Mouse (Mus musculus): Measurements from ENCODE around the gene Cpeb1.
"Not testable (repeated sequence)": the region's sequence is repeated elsewhere in the genome, so short reads cannot be mapped to it uniquely, and the experiment has no call there.

The Cpeb1 gene

DNA sequence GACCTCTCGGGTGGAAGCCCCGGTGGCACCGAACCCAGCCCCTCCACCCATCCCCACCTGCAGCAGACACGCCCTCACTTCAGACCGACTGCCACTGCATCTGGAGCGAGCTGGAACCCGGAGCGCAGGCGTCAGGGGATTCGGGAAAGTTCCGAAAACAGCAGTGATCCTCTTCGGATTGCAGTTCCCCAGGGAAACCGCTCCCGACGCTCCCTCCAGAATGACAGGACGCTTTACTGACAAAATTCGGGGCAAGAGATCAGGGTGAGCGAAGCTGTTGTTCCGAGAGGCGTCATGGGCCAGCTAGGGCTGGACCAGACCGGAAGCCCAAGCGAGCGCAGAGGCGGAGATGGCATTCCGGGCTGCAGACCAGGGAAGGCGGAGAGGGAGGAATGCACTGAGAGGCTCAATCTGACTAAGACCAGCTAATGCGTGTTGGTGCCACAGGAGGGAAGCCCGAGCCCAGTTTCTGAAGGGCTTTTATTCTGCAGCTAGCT lies at the start of gene Cpeb1:
Gene Cpeb1 (minus strand): TSS at position 311 of the 497 bp plus-strand sequence.
- DNase-seq: peak; percentile 65

DNA sequence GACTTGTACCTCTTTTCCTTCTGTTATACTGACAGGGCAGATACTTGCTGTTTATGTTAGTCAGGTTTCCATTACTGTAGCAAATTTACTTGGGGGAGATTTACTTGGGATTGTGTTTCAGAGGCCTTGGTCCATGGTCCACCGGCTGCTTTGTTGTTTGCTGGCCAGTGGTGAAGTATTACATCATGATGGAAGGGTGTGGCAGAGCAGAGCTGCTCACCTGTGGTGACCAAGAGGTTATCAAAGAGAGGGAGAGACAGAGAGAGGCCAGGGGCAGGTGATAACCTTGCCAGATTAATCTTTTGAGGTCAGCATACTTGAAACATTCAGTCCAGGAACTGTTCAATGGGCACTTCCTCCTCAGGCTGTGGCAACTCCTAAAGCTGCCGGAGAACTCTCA lies 45.8 kb upstream of the Cpeb1 start:
- no peak for DNase-seq

DNA sequence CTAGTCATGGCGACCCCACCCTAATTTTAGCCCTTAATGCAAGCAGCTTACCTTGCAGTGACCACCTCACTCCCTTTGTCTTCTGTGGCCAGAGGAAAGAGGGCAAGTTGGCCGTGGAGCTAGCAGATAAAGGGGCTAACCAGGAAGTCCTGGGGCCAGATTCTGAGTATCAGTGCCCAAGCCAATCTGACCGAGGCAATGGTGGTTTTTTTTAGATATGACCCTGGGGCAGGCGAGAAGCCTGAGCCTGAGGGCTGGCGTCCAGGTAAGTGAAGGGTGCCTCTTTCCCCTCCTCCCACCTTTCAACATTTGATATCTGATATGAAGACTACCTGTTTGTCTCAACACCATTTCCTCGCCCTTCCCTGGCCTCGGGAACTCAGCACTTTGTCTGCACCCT lies 42.9 kb upstream of the Cpeb1 start, which contains the start of gene BC048679:
Gene BC048679 (minus strand): TSS at position 101 of the 400 bp plus-strand sequence.
- no peak for DNase-seq

DNA sequence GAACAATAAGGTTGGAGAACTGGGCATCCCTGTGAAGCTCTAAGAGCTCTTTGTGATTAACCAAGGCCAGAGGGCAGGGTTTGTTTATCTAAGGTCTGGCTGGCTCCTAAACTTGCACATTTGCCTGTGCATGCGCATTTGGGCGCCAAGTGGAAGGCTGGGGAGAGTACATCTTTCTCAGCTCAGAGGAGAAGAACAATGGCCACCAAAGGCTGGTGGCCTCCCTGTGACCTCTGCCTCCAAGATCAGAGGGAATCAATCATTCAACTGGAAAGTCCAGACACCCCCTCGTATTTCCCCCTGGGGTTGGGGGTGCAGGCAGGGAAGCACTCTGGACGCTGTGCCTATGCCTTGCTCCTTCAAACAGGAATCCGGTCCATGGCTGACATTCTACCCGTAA lies 41.9 kb upstream of the Cpeb1 start:
- DNase-seq: no peak

DNA sequence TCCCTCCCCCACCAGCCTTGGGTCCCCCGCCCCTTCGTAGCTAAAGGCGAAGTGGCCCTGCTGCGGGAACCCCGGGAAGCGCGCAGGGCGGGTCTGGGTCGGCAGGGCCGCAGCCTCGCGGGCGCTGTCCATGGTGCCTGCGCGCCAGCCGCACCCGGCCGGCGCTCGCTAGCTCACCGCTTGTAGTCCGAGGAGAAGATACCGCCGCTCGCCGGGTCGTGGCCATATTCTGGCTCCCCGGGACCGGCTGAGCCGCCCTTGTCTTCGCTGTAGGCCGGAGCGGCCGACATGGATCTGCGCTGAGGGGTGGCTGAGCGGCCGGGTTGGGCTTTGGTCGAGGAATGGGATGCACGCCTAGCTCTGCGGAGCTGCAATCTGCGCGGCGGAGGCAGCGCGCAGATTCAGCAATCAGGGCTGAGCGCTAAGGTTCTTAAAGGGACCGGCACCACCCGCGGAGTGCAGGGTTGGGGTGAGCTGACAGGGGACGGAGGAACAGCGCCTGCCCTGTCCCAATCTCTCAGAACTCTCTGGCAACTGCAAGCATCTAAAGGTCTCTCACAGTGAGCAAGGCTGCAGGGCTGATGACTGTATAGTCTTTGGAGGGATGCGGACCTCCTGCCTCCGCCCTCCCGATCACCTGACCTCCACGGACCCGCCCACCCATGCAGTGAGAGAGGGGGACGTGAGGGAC lies 38.2 kb upstream of the Cpeb1 start, which contains the start of gene Ap3b2:
Gene Ap3b2 (minus strand): TSS at position 595 of the 691 bp plus-strand sequence.
- peak; percentile 21 for DNase-seq

DNA sequence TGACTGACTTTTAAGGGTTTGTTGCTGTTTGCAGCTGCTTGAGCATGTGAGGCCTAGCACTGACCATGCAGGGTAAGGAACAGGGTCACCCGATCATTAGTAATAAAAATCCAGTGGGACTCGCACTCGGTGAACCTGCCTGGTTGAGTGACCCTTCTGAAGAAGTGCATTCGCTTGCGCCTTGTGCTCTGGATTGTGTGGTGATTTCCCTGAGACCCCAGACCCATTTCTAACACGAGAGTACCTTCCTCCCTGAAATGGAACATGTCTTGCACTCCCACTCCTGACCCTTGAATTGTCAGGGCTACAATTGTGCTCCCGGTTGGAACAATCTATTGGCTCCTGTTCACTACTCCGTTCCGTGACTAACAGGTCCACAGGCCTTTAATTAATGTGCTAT lies 37.4 kb upstream of the Cpeb1 start:
- DNase-seq: no peak

DNA sequence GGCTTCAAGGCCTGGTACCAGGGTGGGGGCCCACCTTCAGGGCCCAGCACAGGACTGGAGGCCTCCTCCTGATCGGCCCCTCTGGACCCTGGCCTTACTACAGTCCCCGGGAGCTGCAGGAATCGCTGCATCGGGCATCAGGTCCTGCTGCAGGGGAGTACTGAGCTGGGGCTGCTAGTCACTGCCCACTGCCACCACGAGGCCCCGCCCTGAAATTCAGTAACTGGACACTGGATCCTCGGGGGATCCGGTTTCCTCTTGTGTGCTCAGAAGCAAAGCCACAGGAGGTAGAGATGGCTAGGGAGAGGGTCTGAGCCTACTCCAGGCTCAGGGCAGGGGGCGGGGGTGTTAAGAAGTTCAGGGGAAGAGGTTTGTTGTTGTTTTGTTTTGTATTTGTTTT lies 34.4 kb upstream of the Cpeb1 start:
- DNase-seq: no peak

DNA sequence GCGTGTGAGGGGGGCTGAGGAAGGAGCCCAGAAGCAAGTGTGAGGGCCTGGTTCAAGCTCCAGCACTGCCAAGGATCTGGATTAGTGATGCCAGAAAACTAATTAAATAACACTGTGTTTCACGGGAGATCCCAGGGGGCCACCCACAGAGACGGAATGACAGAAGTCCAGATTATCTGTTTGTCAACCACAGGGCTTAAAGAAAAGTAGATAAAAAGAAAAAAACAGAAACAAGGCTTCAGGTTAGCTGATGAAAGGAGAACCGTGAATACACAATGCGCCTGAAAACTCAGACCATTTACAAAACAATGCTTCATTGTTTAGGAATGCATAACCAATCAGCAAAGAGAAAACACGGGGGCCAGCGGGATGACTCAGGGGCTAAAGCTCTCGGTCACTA lies 25.5 kb upstream of the Cpeb1 start:
- no peak for DNase-seq

DNA sequence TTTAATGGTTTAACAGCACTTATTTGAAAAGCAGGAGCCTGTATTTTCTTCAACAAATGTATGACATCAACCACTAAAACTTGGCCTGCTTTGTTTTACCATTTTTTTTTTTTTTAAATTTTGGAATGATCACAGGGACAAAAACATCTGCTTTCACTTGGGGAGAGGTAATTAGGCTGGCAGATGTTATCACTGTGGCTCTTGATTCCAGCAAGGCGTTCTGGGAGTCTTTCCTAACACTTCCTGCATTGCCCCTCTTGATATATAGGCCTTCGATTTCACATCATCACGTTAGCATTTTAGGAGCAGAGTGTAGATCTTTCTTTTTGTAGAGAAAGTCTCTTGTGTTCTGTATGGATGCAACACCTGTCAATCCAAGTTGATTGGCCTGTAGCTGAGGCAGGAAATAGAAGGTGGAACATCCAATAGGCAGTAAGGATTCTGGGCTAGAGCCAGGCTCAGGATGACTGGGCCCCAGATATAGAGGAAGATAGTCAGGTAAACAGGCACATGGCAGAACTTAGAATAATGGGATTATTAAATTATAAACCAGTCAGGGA lies 24.3 kb upstream of the Cpeb1 start:
- DNase-seq: no peak

DNA sequence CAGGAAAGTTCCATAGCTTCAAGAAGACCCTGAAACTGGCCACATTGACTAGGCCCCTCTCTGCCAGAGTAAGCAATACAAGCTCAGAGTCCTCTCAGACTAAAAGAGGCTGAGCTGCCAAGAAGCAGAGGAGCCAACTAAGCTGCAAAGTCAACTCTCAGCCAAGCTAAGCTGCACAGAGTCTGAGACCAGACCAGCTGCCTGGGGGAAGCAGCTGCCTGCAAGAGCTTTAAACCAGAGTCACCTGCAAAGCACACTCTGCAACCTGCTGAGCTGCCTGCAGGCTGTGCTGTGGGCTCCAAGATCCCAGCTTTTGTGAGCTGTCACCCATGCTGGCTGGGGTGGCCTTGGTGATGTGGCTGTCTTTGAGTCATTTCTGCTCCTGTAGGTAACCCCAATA lies 23.0 kb upstream of the Cpeb1 start:
- not testable (repeated sequence) for DNase-seq

DNA sequence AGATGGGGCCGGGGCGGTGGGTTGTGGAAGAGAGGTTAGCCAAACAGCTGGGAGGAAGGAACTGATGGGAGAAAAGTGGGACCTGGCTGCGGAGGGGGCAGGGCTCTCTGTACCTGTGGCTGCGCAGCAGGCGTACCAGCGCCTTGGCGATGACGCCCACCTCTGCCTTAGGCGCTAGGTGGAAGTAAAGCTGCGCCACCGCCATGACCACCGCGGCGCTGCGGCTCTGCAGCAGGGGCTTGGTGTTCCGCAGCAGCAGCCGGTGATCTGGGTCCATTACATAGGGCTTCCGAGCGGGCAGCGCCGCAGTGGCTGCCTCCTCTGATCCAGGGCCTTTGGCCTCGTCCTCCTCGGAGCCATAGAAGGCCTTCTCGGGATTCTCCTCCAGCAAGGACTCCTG lies 21.6 kb upstream of the Cpeb1 start:
- no peak for DNase-seq

DNA sequence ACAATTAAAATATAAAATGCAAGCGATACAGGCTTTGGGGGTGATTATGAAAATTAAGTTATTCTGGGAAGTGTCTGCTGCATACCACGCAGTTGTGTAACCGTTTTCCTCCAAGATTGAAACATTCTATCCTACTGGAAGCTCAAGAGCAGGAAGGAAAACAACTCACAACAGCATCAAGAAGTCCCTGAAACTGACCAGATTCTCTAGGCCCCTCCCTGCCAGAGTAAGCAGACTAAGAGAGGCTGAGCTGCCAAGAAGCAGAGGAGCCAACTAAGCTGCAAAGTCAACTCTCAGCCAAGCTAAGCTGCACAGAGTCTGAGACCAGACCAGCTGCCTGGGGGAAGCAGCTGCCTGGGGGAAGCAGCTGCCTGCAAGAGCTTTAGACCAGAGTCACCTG lies 20.0 kb upstream of the Cpeb1 start:
- no peak for DNase-seq

DNA sequence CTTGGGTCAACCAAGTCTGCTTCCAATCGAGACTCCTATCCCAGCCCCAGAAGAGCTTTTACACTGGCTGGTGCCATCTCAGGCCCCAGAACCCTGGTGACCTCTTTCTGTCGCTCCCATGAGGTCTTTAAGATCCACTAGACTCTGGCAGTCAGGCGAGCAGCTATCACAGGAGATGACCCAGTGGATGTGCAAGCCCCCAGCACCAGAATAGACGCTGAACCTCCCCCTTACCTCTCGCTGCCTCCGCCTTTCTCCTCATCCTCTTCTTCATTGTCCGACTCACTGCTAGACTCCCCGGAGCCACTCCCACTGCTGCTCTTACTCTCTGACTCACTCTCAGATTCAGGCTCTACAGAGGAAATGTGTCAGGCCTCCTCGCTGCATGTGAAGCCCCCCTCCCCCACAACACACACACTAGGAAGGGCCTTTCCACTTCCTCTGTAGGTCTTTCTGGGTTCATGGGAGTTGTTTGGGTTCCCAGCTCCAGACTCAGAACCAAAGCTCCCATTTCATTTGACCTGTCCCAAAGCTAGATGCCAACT lies 9.7 kb upstream of the Cpeb1 start:
- DNase-seq: no peak

DNA sequence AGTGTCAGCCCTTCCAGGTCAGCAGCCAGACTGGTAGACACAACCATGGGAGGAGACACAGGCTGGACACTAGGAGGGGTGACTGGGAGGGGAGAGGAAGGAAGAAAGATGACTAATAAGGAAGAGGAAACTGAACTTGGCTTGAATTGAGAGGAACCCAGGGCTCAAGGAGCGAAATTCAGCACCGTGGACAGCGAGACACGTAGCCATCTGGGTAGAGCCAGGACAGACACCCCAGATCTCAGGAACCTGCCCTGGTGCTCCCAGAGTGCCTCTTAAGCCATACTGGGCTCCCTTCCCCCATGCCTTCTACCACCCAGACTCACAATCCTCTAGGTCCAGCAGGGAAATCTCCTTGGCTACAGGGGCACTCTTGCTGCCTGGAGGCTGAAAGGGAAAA lies 8.9 kb upstream of the Cpeb1 start:
- DNase-seq: no peak

DNA sequence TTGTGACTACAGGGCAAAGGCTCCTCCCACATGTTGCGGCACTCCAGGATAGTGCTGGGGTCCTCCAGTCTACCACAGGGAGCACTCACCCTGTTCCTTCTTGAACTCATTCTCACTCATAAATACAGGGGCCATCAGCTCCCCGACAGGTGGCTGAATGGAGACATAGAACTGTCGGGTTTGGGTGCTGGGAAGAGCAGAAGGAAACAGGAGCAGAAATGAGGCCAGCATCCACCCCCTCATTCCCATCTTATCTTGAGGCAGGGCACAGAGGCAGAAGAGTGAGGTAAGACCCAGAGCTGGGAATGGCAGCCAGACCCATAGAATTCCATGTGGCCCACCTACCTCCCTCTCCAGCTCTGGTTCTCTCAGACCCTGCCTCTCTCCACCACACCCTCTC lies 7.5 kb upstream of the Cpeb1 start:
- no peak for DNase-seq

DNA sequence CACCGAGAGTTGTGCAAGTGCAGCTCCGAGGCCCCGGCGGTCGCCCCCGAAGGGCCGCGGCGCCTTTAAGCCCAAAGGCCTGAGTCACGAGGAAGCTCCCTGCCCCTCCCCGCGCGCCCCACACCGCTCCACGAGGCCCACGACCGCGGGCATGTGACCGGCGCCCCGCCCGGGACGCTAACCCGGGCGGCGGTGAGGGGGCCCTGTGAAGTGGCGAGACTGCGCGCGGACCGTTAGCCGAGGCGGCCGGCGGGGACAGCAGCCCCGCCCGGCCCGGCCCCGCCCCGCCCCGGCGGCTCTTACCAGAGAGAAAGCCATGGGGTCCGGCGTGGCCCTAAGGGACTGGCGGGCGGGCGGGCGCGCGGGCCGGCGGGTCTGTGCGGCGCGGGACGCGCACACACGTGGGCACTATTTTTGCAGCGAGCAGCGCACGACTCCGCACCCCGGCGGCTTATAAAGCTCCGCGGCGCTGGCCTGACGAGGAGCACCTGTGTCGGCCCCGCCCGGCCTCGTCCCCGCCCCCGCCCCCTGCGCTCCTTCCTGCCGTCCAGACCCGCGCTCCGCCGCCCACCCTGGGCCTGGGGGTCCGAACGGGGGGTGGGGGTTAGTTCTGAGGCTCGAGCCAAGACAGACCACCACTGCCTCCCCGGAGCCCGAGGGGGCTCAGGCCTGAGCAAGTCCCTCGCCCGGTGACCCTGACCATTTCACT lies 780 bp downstream of the Cpeb1 start:
- DNase-seq: peak; percentile 44

DNA sequence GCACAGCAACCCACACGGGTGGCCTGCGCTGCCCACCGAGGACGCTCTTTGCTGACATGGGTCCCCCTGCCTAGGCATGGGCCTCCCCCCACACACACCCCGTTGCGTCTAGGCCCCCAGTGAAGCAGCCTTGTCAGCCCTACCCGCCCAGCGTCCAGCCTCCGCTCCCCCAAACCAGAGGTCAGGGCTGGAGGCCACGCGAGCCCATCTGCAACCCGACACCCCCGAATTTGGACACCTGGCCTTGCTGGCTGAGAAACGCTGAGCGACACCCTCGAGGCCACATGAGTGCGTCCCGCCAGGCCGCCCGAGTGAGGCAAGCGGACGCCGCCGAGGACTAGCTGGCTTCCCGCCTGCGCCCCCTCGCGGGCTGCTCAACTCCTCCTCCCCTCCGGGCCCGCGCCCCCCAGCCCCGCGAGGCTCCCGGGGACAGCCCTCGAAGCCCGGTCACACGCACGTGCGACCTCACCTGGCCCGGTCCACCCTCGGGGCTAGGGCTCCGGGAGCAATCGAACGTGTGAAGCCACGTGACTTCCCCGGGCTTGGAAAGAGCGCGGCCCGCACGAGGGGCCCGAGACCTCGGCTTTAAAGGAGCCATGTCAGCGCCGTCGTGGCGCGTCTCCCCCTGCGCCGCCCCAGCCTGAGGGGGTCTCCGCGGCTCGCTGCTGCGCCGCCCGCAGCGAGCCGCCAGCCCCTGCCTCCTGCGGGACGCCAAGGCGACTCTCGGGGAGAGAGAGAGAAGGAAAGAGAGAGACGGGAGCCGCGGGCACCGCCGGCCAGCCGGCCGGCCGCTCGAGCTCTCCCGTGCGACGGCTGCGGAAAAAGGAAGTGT lies 1.6 kb downstream of the Cpeb1 start:
- DNase-seq: peak; percentile 26

DNA sequence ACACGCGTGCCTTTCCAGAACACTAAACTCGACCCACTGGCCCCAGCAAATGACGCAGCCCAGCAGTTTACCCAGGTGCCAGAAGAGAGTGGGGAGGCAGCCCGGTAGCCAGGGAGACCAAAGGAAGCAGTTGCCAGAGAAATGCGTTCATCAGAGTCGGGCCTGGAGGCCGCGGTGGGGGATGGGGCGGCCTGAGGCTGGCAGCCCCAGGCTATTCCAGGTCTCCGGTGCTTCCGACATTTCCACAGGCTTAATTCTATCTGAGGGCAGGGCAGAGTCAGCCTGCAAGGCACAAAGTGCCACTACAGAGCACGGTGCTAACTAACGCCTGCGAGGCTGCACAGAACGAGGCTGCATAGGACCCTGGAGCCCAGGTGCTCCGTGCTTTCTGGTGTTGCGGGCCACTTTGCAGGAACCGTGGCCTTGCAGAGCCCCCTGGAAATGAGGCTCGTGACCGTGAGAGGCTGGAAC lies 2.3 kb downstream of the Cpeb1 start:
- DNase-seq: peak; percentile 10

DNA sequence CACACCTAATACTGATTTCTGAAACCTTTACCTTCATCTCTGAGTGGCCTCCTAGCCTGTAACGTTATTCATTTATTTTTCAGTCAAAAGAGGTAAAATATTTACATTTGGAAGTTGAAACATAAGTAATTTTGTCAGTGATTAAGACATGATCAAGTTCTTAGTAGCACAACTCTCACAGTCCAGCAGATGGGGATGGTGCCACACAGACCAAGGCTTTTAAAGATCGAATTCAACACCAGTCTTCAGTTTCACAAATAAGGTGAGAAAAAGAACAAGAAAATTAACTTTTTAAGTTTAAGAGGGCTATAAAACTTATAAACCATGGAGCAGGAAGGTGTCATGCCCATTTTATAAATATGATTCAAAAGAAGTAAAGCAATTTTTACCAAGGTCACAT lies 56.3 kb downstream of the Cpeb1 start:
- DNase-seq: peak; percentile 3

DNA sequence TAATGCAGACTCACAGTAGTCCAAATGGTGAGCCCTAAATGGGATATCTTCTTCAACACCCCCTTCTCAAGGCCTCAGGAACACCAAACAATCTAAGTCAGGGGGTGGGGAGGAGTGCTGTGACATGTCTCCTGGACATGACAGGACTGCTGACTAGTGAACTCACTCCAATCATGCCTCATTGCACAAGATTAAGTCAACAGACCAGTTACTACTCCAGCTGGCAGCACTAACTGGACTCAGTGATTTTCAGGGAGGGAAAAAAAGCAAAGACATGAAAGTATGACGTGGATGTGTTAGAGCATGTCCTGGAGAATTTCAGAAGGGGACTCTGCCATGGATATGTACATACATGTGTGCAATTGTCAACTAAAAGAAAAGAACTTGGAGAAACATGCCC lies 75.9 kb downstream of the Cpeb1 start:
- DNase-seq: no peak

DNA sequence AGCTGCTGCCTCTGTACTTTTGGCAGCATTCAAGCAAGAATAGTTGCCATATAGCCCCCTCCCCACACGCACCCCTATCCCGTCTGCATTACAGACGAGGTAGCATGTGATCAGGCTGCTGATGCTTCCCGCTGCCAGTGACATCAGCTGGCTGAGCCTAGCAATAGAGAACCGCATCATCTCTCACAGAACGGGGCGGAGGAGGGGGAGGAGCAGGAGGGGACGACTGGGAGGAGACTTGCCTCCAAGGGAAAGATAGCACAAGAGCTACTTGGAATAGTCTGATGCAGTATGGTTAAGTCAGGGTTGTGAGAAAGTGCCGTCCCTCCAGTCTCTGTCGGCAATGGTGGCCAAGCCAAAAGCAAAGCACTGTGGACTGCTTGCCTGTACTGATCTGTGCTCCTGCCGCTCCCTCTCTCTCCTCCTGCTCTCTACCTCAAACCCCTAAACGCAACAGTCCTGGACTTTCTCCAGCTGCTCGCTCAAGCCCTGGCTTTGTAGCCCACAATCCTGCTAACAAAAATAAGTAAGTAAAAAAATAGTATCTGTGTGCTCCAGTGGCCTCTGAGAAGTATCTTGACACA lies 82.8 kb downstream of the Cpeb1 start:
- peak; percentile 24 for DNase-seq

DNA sequence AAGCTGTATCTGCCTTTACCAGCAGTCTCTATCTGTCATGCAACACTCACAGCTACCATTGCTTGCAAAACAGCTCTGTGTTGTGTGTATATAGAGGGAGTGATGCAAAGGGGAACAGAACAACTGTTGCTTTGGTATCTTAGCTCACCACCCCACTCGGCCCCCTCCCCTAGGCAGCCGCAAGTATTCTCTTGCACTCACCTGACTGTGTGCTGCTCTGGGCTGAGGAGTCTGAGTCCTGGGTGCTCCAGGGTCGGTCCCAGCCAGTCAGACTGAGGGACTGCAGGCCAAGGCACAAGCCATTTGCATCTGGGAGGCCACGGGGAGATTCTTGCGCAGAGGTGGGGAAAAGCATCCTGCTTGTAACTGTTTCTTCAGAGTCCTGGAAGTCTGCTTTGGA lies 83.5 kb downstream of the Cpeb1 start:
- DNase-seq: no peak
